Mouse (Mus musculus) brain, embryonic 14.5 days (tissue): ENCODE data around the gene Sumo1.

ENCODE experiments used
- CTCF ChIP-seq: fragments of 200-500 bp; IDR thresholded peaks from 2 replicates; pipeline ENCODE4 v1.5.1; 2012; ENCODE audit warnings: inconsistent platforms, mild to moderate bottlenecking, moderate library complexity, borderline replicate concordance; ENCODE audit not compliant: insufficient read depth, insufficient read length; ENCODE audit errors: extremely low read depth
- POLR2A ChIP-seq: fragments of 200-500 bp; IDR thresholded peaks from 2 replicates; pipeline ENCODE4 v1.6.1; 2012; ENCODE audit warnings: mild to moderate bottlenecking, inconsistent platforms, borderline replicate concordance; ENCODE audit not compliant: poor library complexity, insufficient read depth, insufficient read length, severe bottlenecking; ENCODE audit errors: extremely low read depth

- no peak for TF ChIP-seq POLR2A
- TF ChIP-seq CTCF = no peak
Observed at GRCm38 (mm10) chr1:59615021-59615420, 55.6 kb downstream of the Sumo1 start.
